Mouse (Mus musculus): ENCODE measurements around the gene Hes5. TPM values are rescaled to one million over a fixed set of nuclear protein-coding genes. Genes with fewer than 3 reads are reported as not detected.
A peak's percentile ranks its signal among the peaks of the same experiment; 100 is the strongest.

The Hes5 gene
- polyA plus RNA-seq, 1 experiment from 2014 or later, result 0.13 TPM

- Histone ChIP-seq H3K27me3 (ENCODE audit: control insufficient read depth, insufficient read depth, low read depth, low read length) (no peaks in the 10 kb centered on the region), H3K4me1 (ENCODE audit: control insufficient read depth, low read depth, low read length) (peaks cover 5% of the 10 kb centered on the region; the same call in 1 of the 2 replicates), H3K4me3 (ENCODE audit: low read depth, low read length) (no peak overlapping the region), H3K36me3 (ENCODE audit: control insufficient read depth, insufficient read depth) (no peaks in the 10 kb centered on the region), H3K4me2 (ENCODE audit: low read depth, low read length) (no peak overlapping the region), H3K27ac (ENCODE audit: low read length) (no peak overlapping the region), H3K9me3 (replicated peaks; ENCODE audit: control insufficient read depth, low read length) (no peaks in the 10 kb centered on the region), H3K9ac (ENCODE audit: low read depth, low read length) (no peak overlapping the region)
- no peak for ATAC-seq (ENCODE audit: low read depth)
- 57% methylated on average over 8 of the region's 8 CpGs for WGBS (ENCODE audit: insufficient replicate concordance)
Measured at GRCm38 (mm10) chr4:154936542-154937255, 24.0 kb upstream of the Hes5 start.

GRCm38 (mm10) chr4:154937746-154938145 lies 23.0 kb upstream of the Hes5 start:
- Histone ChIP-seq H3K4me3 (ENCODE audit: low read depth, low read length) (no peak overlapping the region), H3K27me3 (ENCODE audit: control insufficient read depth, insufficient read depth, low read depth, low read length) (no peaks in the 10 kb centered on the region), H3K9me3 (replicated peaks; ENCODE audit: control insufficient read depth, low read length) (no peaks in the 10 kb centered on the region), H3K36me3 (ENCODE audit: control insufficient read depth, insufficient read depth) (no peaks in the 10 kb centered on the region), H3K9ac (ENCODE audit: low read depth, low read length) (no peak overlapping the region), H3K4me1 (ENCODE audit: control insufficient read depth, low read depth, low read length) (peaks cover 5% of the 10 kb centered on the region; the same call in 1 of the 2 replicates), H3K4me2 (ENCODE audit: low read depth, low read length) (no peak overlapping the region), H3K27ac (ENCODE audit: low read length) (peak overlapping the region; percentile 37; the same call in 1 of the 2 replicates)
- 68% methylated on average over 1 of the region's 1 CpGs for WGBS (ENCODE audit: insufficient replicate concordance)
- no peak for ATAC-seq (ENCODE audit: low read depth)

- H3K36me3 ChIP-seq (ENCODE audit: control insufficient read depth, insufficient read depth), result no peaks in the 10 kb centered on the region
- WGBS (ENCODE audit: insufficient replicate concordance), result 69% methylated on average over 2 of the region's 2 CpGs
- no peak overlapping the region for H3K4me3 ChIP-seq (ENCODE audit: low read depth, low read length)
- H3K27me3 ChIP-seq (ENCODE audit: control insufficient read depth, insufficient read depth, low read depth, low read length), result peaks cover under 1% of the 10 kb centered on the region; the same call in 1 of the 2 replicates
- no peak overlapping the region for H3K4me2 ChIP-seq (ENCODE audit: low read depth, low read length)
- H3K4me1 ChIP-seq (ENCODE audit: control insufficient read depth, low read depth, low read length), result peaks cover 5% of the 10 kb centered on the region
- H3K27ac ChIP-seq (ENCODE audit: low read length), result no peak overlapping the region
- no peak overlapping the region for H3K9ac ChIP-seq (ENCODE audit: low read depth, low read length)
- no peak for ATAC-seq (ENCODE audit: low read depth)
- H3K9me3 ChIP-seq (replicated peaks; ENCODE audit: control insufficient read depth, low read length), result no peaks in the 10 kb centered on the region
Measured at GRCm38 (mm10) chr4:154940156-154940555, 20.6 kb upstream of the Hes5 start.

- peaks cover 8% of the 10 kb centered on the region for H3K4me1 ChIP-seq (ENCODE audit: control insufficient read depth, low read depth, low read length)
- H3K36me3 ChIP-seq (ENCODE audit: control insufficient read depth, insufficient read depth), result no peaks in the 10 kb centered on the region
- no peak for ATAC-seq (ENCODE audit: low read depth)
- H3K4me2 ChIP-seq (ENCODE audit: low read depth, low read length), result no peak overlapping the region
- H3K9me3 ChIP-seq (replicated peaks; ENCODE audit: control insufficient read depth, low read length), result no peaks in the 10 kb centered on the region
- no peak overlapping the region for H3K4me3 ChIP-seq (ENCODE audit: low read depth, low read length)
- H3K27me3 ChIP-seq (ENCODE audit: control insufficient read depth, insufficient read depth, low read depth, low read length), result peaks cover 14% of the 10 kb centered on the region
- no peak overlapping the region for H3K27ac ChIP-seq (ENCODE audit: low read length)
- H3K9ac ChIP-seq (ENCODE audit: low read depth, low read length), result no peak overlapping the region
- WGBS (ENCODE audit: insufficient replicate concordance), result 75% methylated on average over 5 of the region's 5 CpGs
Measured at GRCm38 (mm10) chr4:154941831-154942230, 18.9 kb upstream of the Hes5 start.

GRCm38 (mm10) chr4:154942632-154943322 lies 17.9 kb upstream of the Hes5 start:
- ATAC-seq (ENCODE audit: low read depth), result no peak
- peaks cover 8% of the 10 kb centered on the region for H3K4me1 ChIP-seq (ENCODE audit: control insufficient read depth, low read depth, low read length)
- H3K27me3 ChIP-seq (ENCODE audit: control insufficient read depth, insufficient read depth, low read depth, low read length), result peaks cover 14% of the 10 kb centered on the region
- no peaks in the 10 kb centered on the region for H3K36me3 ChIP-seq (ENCODE audit: control insufficient read depth, insufficient read depth)
- H3K4me2 ChIP-seq (ENCODE audit: low read depth, low read length), result no peak overlapping the region
- H3K9ac ChIP-seq (ENCODE audit: low read depth, low read length), result no peak overlapping the region
- no peak overlapping the region for H3K4me3 ChIP-seq (ENCODE audit: low read depth, low read length)
- H3K27ac ChIP-seq (ENCODE audit: low read length), result no peak overlapping the region
- H3K9me3 ChIP-seq (replicated peaks; ENCODE audit: control insufficient read depth, low read length), result no peaks in the 10 kb centered on the region
- WGBS (ENCODE audit: insufficient replicate concordance), result 74% methylated on average over 10 of the region's 10 CpGs

- H3K27me3 ChIP-seq (ENCODE audit: control insufficient read depth, insufficient read depth, low read depth, low read length), result peaks cover 19% of the 10 kb centered on the region
- 70% methylated on average over 6 of the region's 6 CpGs for WGBS (ENCODE audit: insufficient replicate concordance)
- H3K27ac ChIP-seq (ENCODE audit: low read length), result peak overlapping the region; percentile 51; the same call in 1 of the 2 replicates
Measured at GRCm38 (mm10) chr4:154943323-154944039, 17.2 kb upstream of the Hes5 start.

GRCm38 (mm10) chr4:154944121-154944590 lies 16.6 kb upstream of the Hes5 start:
- ATAC-seq (ENCODE audit: low read depth), result peak; percentile 88
- Histone ChIP-seq H3K27ac (ENCODE audit: low read length) (peak overlapping the region; percentile 51), H3K9me3 (replicated peaks; ENCODE audit: control insufficient read depth, low read length) (no peaks in the 10 kb centered on the region), H3K27me3 (ENCODE audit: control insufficient read depth, insufficient read depth, low read depth, low read length) (peaks cover 26% of the 10 kb centered on the region), H3K36me3 (ENCODE audit: control insufficient read depth, insufficient read depth) (no peaks in the 10 kb centered on the region), H3K4me3 (ENCODE audit: low read depth, low read length) (no peak overlapping the region), H3K9ac (ENCODE audit: low read depth, low read length) (peak overlapping the region; percentile 26; the same call in 1 of the 2 replicates), H3K4me2 (ENCODE audit: low read depth, low read length) (no peak overlapping the region), H3K4me1 (ENCODE audit: control insufficient read depth, low read depth, low read length) (peaks cover 10% of the 10 kb centered on the region)
- 12% methylated on average over 2 of the region's 2 CpGs for WGBS (ENCODE audit: insufficient replicate concordance)

More at GRCm38 (mm10) chr4:154943323-154944039, 17.2 kb upstream of the Hes5 start:
- Histone ChIP-seq H3K9me3 (replicated peaks; ENCODE audit: control insufficient read depth, low read length) (no peaks in the 10 kb centered on the region), H3K9ac (ENCODE audit: low read depth, low read length) (peak overlapping the region; percentile 26; the same call in 1 of the 2 replicates), H3K36me3 (ENCODE audit: control insufficient read depth, insufficient read depth) (no peaks in the 10 kb centered on the region), H3K4me1 (ENCODE audit: control insufficient read depth, low read depth, low read length) (peaks cover 10% of the 10 kb centered on the region), H3K4me2 (ENCODE audit: low read depth, low read length) (no peak overlapping the region), H3K4me3 (ENCODE audit: low read depth, low read length) (no peak overlapping the region)
- no peak for ATAC-seq (ENCODE audit: low read depth)

- no peak overlapping the region for H3K9ac ChIP-seq (ENCODE audit: low read depth, low read length)
- peaks cover 43% of the 10 kb centered on the region for H3K27me3 ChIP-seq (ENCODE audit: control insufficient read depth, insufficient read depth, low read depth, low read length)
Measured at GRCm38 (mm10) chr4:154946319-154946718, 14.4 kb upstream of the Hes5 start.

More at GRCm38 (mm10) chr4:154946319-154946718, 14.4 kb upstream of the Hes5 start:
- Histone ChIP-seq H3K4me1 (ENCODE audit: control insufficient read depth, low read depth, low read length) (peaks cover 10% of the 10 kb centered on the region), H3K27ac (ENCODE audit: low read length) (no peak overlapping the region), H3K9me3 (replicated peaks; ENCODE audit: control insufficient read depth, low read length) (no peaks in the 10 kb centered on the region), H3K36me3 (ENCODE audit: control insufficient read depth, insufficient read depth) (no peaks in the 10 kb centered on the region), H3K4me2 (ENCODE audit: low read depth, low read length) (peak overlapping the region; percentile 36; the same call in 1 of the 2 replicates), H3K4me3 (ENCODE audit: low read depth, low read length) (no peak overlapping the region)
- whole genome bisulfite sequencing (ENCODE audit: insufficient replicate concordance), result 9% methylated on average over 8 of the region's 8 CpGs
- peak; percentile 62 for ATAC-seq (ENCODE audit: low read depth)
